Mouse (Mus musculus) Patski (cell line): Measurements from ENCODE around the gene Zdhhc8. TPM values are rescaled to one million over a fixed set of nuclear protein-coding genes. Genes with fewer than 3 reads are reported as not detected.

Source experiments
- ATAC-seq: fragments of 100-300 bp; one replicate; pipeline ENCODE4 v1.8.0; 2021
- CTCF ChIA-PET: fragments of 350-600 bp; sonication (Branson Sonifier 250); formaldehyde crosslinking; loops from one replicate; lab custom pipeline; 2022; ENCODE audit warnings: inconsistent platforms; lab: Charles Lee
- POLR2A ChIA-PET: fragments of 350-600 bp; sonication (Branson Sonifier 250); formaldehyde crosslinking; loops from one replicate; lab custom pipeline; 2022; ENCODE audit warnings: antibody characterized with exemption, inconsistent platforms; lab: Charles Lee
- DNase-seq: peaks from one replicate; pipeline ENCODE4 v3.0.0-alpha.2; 2011; ENCODE audit warnings: low read depth, low spot score
- H3K27me3 ChIP-seq: fragments of 371-371 bp; one replicate; pipeline ENCODE4 v1.5.1; 2021
- CTCF ChIP-seq: fragments of 100-300 bp; IDR thresholded peaks from one replicate; pipeline ENCODE4 v1.5.1; 2021
- in situ Hi-C: fragments of 300-500 bp; cut with MboI; formaldehyde crosslinking; loops from 3 replicates; pipeline ENCODE4 v1.11.1; 2018; ENCODE audit warnings: low pct_unique_long_range_greater_than_20kb, mixed read lengths
- polyA plus RNA-seq: library from polyadenylated mRNA; unstranded; gene quantifications from one replicate; pipeline ENCODE4 v1.2.3, GENCODE M21; 2021

Zdhhc8 gene
- polyA plus RNA-seq, 1 experiment from 2014 or later = 34.4 TPM

GRCm38 (mm10) chr16:18231047-18231446, 3.9 kb downstream of the Zdhhc8 start:
- in situ Hi-C loops = no loop called here
- ChIA-PET POLR2A (interaction anchor here (0.5 kb wide), 1 partner anchor 310 kb away, joined by 3 read pairs; no protein-coding TSS in a partner anchor), CTCF (no interaction called here)
- ATAC-seq = no peak
- no peak for TF ChIP-seq CTCF
- H3K27me3 ChIP-seq = no peaks in the 10 kb centered on the region
- no peak for DNase-seq

DNA sequence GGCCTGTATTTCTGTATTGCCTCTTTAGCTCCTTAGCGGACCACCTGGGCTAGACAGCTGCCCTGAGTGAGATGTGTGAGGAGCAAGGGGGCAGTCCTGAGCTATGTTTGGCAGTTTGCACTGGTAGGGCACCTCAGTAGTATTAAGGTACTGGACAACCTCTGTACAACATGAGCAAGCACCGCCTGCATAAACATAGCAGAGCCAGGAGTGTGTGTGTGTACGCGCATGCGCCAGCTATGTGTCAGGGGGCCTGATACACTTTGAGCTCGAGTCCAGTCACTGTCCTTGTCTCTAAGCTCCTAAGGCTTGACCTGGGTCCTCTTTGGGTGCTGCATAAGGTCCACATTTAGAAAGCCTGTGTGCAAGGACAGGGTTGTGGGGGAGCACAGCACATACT, 4.3 kb downstream of the Zdhhc8 start:
- no peak for TF ChIP-seq CTCF
- ChIA-PET CTCF (interaction anchor here (2.5 kb wide), 1 partner anchor 20 kb away, joined by 8 read pairs; no protein-coding TSS in a partner anchor), POLR2A (interaction anchor here (0.5 to 1.2 kb wide), 2 partner anchors 9 to 309 kb away, joined by 3 read pairs; no protein-coding TSS in a partner anchor)
- in situ Hi-C loops = no loop called here
- DNase-seq (no peak), ATAC-seq (no peak)
- H3K27me3 ChIP-seq = no peaks in the 10 kb centered on the region

DNA sequence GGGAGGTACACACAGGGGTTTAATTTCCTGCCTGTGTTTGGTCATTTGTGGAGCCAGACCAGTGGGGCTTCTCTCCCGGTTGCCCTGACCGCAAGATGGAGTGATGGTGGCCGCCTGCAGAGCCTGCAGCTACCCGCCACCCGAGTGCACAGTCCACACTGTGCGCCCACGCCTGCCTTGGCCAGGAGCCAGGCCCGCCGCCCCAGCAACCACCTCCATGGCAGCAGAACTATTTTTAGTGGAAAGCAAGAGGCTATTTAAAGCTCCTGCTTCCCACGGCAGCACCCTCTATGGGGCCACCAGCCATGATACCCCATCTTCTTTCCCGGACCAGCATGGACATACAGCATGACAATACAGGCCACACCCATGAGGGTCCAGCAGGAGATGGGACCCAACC, 5.3 kb downstream of the Zdhhc8 start:
- ChIA-PET CTCF (interaction anchor here (1.1 to 2.5 kb wide), 2 partner anchors 10 to 19 kb away, joined by 3 to 8 read pairs; no protein-coding TSS in a partner anchor), POLR2A (interaction anchor here (1.2 kb wide), 1 partner anchor 10 kb away, joined by 3 read pairs; no protein-coding TSS in a partner anchor)
- no peak for TF ChIP-seq CTCF
- DNase-seq (no peak), ATAC-seq (no peak)
- in situ Hi-C loops = no loop called here
- H3K27me3 ChIP-seq = no peaks in the 10 kb centered on the region

GRCm38 (mm10) chr16:18228856-18229255, 6.1 kb downstream of the Zdhhc8 start:
- H3K27me3 ChIP-seq = no peaks in the 10 kb centered on the region
- CTCF ChIA-PET = interaction anchor here (1.1 to 2.5 kb wide), 2 partner anchors 11 to 18 kb away, joined by 3 to 8 read pairs; no protein-coding TSS in a partner anchor
- ATAC-seq = no peak
- in situ Hi-C loops = no loop called here
- POLR2A ChIA-PET = no interaction called here
- TF ChIP-seq CTCF = no peak
- DNase-seq = no peak

GRCm38 (mm10) chr16:18227897-18228422, 7.0 kb downstream of the Zdhhc8 start:
- no peaks in the 10 kb centered on the region for H3K27me3 ChIP-seq
- CTCF ChIA-PET = interaction anchor here (2.5 kb wide), 1 partner anchor 17 kb away, joined by 8 read pairs; no protein-coding TSS in a partner anchor
- no peak for DNase-seq
- POLR2A ChIA-PET = no interaction called here
- in situ Hi-C loops = no loop called here
- no peak for ATAC-seq
- no peak for TF ChIP-seq CTCF

DNA sequence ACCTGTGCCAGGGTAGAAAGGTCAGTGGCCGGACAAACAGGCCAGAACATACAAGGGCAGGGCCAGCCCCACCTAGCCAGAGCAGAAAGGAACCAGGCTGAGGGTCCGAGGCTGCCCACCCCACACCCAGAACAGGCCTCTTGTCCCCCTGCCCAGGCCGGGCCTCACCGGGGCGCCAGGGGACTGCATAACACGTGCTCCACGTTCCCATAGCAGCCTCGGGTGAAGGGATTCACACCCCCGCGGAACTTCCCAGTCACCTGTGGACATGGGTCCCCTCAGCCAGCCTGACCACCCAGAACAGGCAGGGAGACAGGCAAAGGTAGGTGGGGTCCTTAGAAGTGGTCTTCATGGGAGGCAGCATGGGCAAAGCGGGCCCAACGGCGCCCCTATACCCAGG, 7.7 kb downstream of the Zdhhc8 start:
- H3K27me3 ChIP-seq = no peaks in the 10 kb centered on the region
- TF ChIP-seq CTCF = no peak
- no peak for DNase-seq
- ATAC-seq = no peak
- CTCF ChIA-PET = no interaction called here
- in situ Hi-C loops = no loop called here
- POLR2A ChIA-PET = no interaction called here

- no peaks in the 10 kb centered on the region for H3K27me3 ChIP-seq
- POLR2A ChIA-PET = no interaction called here
Observed at GRCm38 (mm10) chr16:18222188-18222587, 12.7 kb downstream of the Zdhhc8 start.

GRCm38 (mm10) chr16:18221543-18221898, 13.4 kb downstream of the Zdhhc8 start:
- no peaks in the 10 kb centered on the region for H3K27me3 ChIP-seq
- in situ Hi-C loops = no loop called here
- TF ChIP-seq CTCF = no peak
- no peak for DNase-seq
- ChIA-PET POLR2A (no interaction called here), CTCF (no interaction called here)
- ATAC-seq = no peak

More at GRCm38 (mm10) chr16:18222188-18222587, 12.7 kb downstream of the Zdhhc8 start:
- ATAC-seq (no peak), DNase-seq (no peak)
- TF ChIP-seq CTCF = no peak
- in situ Hi-C loops = no loop called here
- CTCF ChIA-PET = interaction anchor here (2.0 kb wide), 1 partner anchor 11 kb away, joined by 8 read pairs; no protein-coding TSS in a partner anchor

DNA sequence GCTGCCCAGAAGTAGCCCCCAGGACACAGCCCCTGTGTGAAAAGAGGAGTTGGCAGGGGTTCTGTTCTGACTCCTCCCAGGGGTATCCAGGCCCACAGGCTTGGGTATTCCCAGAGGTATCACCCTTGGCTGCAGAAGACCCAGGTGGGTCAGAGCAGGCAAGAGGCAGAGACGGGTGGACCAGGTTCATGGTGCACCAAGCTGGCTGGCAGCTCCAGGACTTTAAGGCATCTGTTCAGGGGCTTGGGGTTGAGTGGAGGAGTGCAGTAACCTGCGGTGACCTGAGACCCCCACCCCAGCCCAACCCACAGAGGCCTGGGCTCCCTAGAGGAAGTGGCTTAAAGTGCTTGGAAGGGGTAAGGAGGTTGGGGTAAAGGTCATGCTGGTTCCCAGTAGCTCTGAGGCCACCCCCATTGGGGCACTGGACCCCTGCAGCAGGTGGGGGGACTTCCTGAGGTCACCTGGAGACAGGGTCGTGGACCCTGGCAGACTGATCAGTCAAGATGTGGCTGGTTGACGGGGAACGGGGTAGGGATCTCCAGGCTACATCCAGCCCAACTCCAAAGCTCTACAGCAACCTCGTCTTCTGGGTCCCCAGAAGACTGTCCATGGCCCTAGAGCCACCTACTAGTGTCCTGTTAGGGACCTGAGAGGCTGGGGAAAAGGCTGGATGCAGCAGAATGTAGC, 13.9 kb downstream of the Zdhhc8 start:
- no peaks in the 10 kb centered on the region for H3K27me3 ChIP-seq
- ChIA-PET CTCF (no interaction called here), POLR2A (no interaction called here)
- DNase-seq (no peak), ATAC-seq (no peak)
- no peak for TF ChIP-seq CTCF
- in situ Hi-C loops = no loop called here

GRCm38 (mm10) chr16:18220001-18220400, 14.9 kb downstream of the Zdhhc8 start:
- no peak for DNase-seq
- TF ChIP-seq CTCF = no peak
- POLR2A ChIA-PET = interaction anchor here (0.6 kb wide), 1 partner anchor 15 kb away, joined by 3 read pairs; the partner anchor contains the start of gene Zdhhc8
- H3K27me3 ChIP-seq = no peaks in the 10 kb centered on the region
- no peak for ATAC-seq
- CTCF ChIA-PET = no interaction called here
- in situ Hi-C loops = no loop called here

DNA sequence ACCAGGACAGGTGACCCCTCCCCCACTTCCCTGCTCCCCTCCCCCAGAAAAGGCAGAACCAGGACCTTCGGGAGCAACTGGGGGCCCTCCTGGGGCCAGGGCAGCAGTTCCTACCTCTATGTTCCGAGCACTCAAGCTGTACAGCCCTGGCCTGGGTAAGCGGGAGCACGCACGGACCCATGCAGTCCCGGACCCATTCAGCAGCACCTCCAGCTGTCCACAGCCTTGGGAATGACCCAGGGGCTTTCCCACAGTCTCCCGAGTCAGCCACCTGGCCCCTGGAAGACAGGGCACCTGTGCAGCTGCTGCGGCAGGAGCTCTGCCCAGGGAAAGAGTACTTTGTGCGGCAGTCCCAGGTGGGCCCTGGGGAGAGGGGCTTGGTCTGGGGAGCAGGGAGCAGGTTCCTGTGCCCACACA, 16.3 kb downstream of the Zdhhc8 start:
- DNase-seq (no peak), ATAC-seq (no peak)
- no peak for TF ChIP-seq CTCF
- ChIA-PET CTCF (no interaction called here), POLR2A (no interaction called here)
- in situ Hi-C loops = no loop called here
- H3K27me3 ChIP-seq = no peaks in the 10 kb centered on the region
